Mouse (Mus musculus): ENCODE measurements around the gene Bmp15.

Gene Bmp15

DNA sequence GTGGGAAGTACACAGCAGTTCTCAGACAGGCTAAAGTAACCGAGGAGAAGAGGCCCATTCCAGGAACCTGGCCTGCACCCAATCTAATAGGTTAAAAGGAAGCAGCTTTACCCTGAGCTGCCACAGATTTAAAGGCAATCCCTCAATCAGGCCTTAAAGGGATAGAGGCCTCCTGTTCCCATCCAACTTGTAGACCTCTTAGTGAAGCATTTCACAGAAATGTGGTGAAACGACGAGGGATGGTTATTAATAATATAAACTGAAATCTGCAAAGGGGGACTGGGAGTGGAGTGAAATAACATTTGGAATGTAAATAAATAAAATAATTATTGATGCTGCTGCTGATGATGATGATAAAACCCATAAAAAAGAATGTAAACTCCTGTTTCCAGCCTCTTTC lies at the start of gene Bmp15:
Bmp15 (minus strand) TSS at position 101 of the 400 bp plus-strand sequence.
- no peak for DNase-seq (ENCODE audit: low spot score)

DNA sequence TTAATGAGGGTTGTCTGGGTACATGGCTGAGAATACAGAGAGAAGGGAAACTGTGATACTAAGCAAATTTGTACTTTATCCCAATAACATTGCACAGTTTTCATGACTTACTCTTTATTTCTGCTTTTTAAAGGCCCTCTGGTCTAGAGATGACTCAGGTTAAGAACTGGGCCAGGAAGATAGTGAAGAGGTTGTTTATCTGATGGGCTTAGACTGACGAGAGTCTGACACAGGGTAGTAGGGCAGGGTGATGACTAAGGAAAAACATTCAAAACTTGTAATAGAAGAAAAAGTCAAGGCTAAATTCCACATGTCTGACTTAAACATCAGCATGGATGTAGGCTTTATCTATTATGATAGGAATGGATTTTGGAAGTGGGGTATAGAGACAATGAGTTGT lies 48.3 kb upstream of the Bmp15 start:
- DNase-seq (ENCODE audit: low spot score), result no peak

GRCm38 (mm10) chrX:6357503-6358114 lies 37.1 kb upstream of the Bmp15 start:
- DNase-seq (ENCODE audit: low spot score), result no peak

- DNase-seq (ENCODE audit: low spot score), result no peak
Observed at GRCm38 (mm10) chrX:6356876-6357275, 36.4 kb upstream of the Bmp15 start.

DNA sequence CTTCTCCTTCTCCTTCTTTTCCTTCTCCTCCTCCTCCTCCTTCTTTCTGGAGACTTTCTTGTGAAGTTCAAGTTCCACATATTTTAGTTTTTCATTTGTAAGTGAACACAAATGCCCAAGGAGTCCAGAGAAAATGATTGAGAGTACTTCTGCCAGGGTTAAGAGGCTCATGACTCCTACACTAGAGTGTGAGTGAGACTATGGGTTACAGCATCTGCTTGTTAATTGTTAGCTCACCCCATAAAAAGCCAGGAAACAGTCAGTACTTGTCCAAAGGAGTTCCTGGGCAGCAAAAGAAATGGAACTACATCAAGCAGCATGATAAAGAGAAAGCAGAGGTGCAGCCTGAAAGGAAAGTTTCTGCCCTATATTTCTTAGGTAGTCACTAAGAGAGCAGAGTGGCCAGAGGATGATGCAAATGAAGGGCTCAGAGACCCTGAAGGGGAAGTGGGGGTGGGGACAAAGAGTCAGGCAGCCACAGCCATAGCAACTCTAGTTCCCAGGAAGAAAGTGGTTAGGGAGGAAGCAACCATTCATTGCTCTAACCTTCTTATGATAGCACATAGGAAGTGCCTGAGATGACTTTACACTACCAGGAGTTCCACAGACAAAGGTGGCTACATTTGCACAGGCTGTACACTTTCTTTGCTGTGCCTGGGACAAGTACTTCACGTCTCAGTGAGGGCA lies 24.9 kb upstream of the Bmp15 start:
- DNase-seq (ENCODE audit: low spot score), result no peak

GRCm38 (mm10) chrX:6324056-6324455 lies 3.5 kb upstream of the Bmp15 start:
- DNase-seq (ENCODE audit: low spot score), result no peak

- no peak for DNase-seq (ENCODE audit: low spot score)
Observed at GRCm38 (mm10) chrX:6317747-6318146, 2.8 kb downstream of the Bmp15 start.

Data from yolk sac, embryonic 10.5 days (tissue).